Mouse (Mus musculus): ENCODE measurements around the gene Ttc30a2.

Gene Ttc30a2

GRCm38 (mm10) chr2:75929786-75930444 is 48.1 kb downstream of the Ttc30a2 start:
- DNase-seq (ENCODE audit: inconsistent age in 2 of 2, low spot score in 1 of 2): no peak

GRCm38 (mm10) chr2:75929141-75929540 is 48.8 kb downstream of the Ttc30a2 start:
- no peak for DNase-seq (ENCODE audit: inconsistent age in 2 of 2, low spot score in 1 of 2)

- DNase-seq (ENCODE audit: inconsistent age in 2 of 2, low spot score in 1 of 2): no peak
Observed at GRCm38 (mm10) chr2:75928011-75928410, 50.0 kb downstream of the Ttc30a2 start.

- DNase-seq (ENCODE audit: inconsistent age in 2 of 2, low spot score in 1 of 2): no peak
Observed at GRCm38 (mm10) chr2:75926061-75926460, 51.9 kb downstream of the Ttc30a2 start.
